Mouse (Mus musculus) embryonic facial prominence, embryonic 15.5 days (tissue): ENCODE data around the gene Bpifb1. TPM values are rescaled to one million over a fixed set of nuclear protein-coding genes. Genes with fewer than 3 reads are reported as not detected.
"Not testable (repeated sequence)": the region's sequence is repeated elsewhere in the genome, so short reads cannot be mapped to it uniquely, and the experiment has no call there.

ENCODE experiments used
- ATAC-seq: fragments of 200-750 bp; cut with Nextera tagmentation; 2 replicates; pipeline ENCODE4 v1.8.0; 2017; ENCODE audit warnings: low read depth, moderate TSS enrichment; ENCODE audit not compliant: insufficient number of reproducible peaks, low FRiP score, low TSS enrichment
- H3K27ac ChIP-seq: fragments of 300-500 bp; sonication (generic); replicated peaks from 2 replicates; pipeline ENCODE4 v1.5.1; 2015; ENCODE audit warnings: mild to moderate bottlenecking, inconsistent platforms
- H3K27me3 ChIP-seq: fragments of 300-500 bp; sonication (generic); 2 replicates; pipeline ENCODE4 v1.6.1; 2015; ENCODE audit warnings: inconsistent platforms
- H3K36me3 ChIP-seq: fragments of 300-500 bp; sonication (generic); 2 replicates; pipeline ENCODE4 v1.6.1; 2015; ENCODE audit warnings: mild to moderate bottlenecking, inconsistent platforms
- H3K4me1 ChIP-seq: fragments of 300-500 bp; sonication (generic); 2 replicates; pipeline ENCODE4 v1.6.1; 2015; ENCODE audit warnings: inconsistent platforms
- H3K4me2 ChIP-seq: fragments of 300-500 bp; sonication (generic); replicated peaks from 2 replicates; pipeline ENCODE4 v1.6.1; 2015; ENCODE audit warnings: mild to moderate bottlenecking, inconsistent platforms
- H3K4me3 ChIP-seq: fragments of 300-500 bp; sonication (generic); replicated peaks from 2 replicates; pipeline ENCODE4 v1.5.1; 2015; ENCODE audit warnings: mild to moderate bottlenecking, inconsistent platforms
- H3K9ac ChIP-seq: fragments of 300-500 bp; sonication (generic); 2 replicates; pipeline ENCODE4 v1.6.1; 2015; ENCODE audit warnings: inconsistent platforms
- H3K9me3 ChIP-seq: fragments of 300-500 bp; sonication (generic); replicated peaks from 2 replicates; pipeline ENCODE4 v1.6.1; 2016; ENCODE audit warnings: inconsistent platforms
- WGBS: fragments of 180-500 bp; shearing (Covaris S2); methylation state at CpG from one replicate; pipeline ENCODE4 v1.1.7; 2015; 5-methylcytosine and 5-hydroxymethylcytosine counted together
- polyA plus RNA-seq: library from polyadenylated mRNA; unstranded; fragments of >200 nt; fragmentation: Nextera tagmentation; extraction: Ambion mirVana; gene quantifications from 2 replicates; pipeline ENCODE4 v1.2.1, GENCODE M21; 2015

Gene Bpifb1
- 0.18 and 0.43 TPM in 2 replicates for polyA plus RNA-seq

GRCm38 (mm10) chr2:154190546-154191258 is at the start of gene Bpifb1:
TSS of gene Bpifb1 (plus strand) at chr2:154190818.
- Histone ChIP-seq H3K4me3 (no peak within 1 kb of the TSS), H3K27me3 (no peaks in the 10 kb centered on the region), H3K4me2 (no peak within 1 kb of the TSS), H3K9me3 (no peaks in the 10 kb centered on the region), H3K9ac (no peak within 1 kb of the TSS), H3K4me1 (no peaks in the 10 kb centered on the region), H3K36me3 (no peaks in the 10 kb centered on the region), H3K27ac (no peak within 1 kb of the TSS)
- no peak for ATAC-seq
- WGBS, result 82% methylated on average over 11 of the region's 11 CpGs

GRCm38 (mm10) chr2:154142580-154142979 is 48.0 kb upstream of the Bpifb1 start, which contains the start of gene Bpifa1:
TSS of gene Bpifa1 (plus strand) at chr2:154142880.
- Histone ChIP-seq H3K4me2 (no peak within 1 kb of the TSS), H3K4me3 (no peak within 1 kb of the TSS), H3K9ac (no peak within 1 kb of the TSS), H3K36me3 (no peaks in the 10 kb centered on the region), H3K9me3 (no peaks in the 10 kb centered on the region), H3K4me1 (no peaks in the 10 kb centered on the region), H3K27ac (no peak within 1 kb of the TSS), H3K27me3 (no peaks in the 10 kb centered on the region)
- 79% methylated on average over 4 of the region's 4 CpGs for WGBS
- ATAC-seq, result no peak

DNA sequence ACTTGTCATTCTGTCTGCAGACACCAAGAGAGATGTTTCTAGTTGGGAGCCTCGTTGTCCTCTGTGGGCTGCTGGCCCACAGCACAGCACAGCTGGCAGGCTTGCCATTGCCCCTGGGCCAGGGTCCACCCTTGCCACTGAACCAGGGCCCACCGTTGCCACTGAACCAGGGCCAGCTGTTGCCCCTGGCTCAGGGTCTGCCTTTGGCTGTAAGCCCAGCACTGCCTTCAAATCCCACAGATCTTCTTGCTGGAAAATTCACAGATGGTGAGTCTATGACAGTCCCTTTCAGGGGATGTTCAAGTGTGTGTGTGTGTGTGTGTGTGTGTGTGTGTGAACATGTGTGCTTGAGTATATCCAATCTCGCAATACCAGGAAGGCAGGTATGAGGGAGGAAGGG is 46.9 kb upstream of the Bpifb1 start:
- Histone ChIP-seq H3K36me3 (no peaks in the 10 kb centered on the region), H3K9me3 (no peaks in the 10 kb centered on the region), H3K4me2 (no peak overlapping the region), H3K4me3 (no peak overlapping the region), H3K4me1 (no peaks in the 10 kb centered on the region), H3K9ac (no peak overlapping the region), H3K27me3 (no peaks in the 10 kb centered on the region), H3K27ac (no peak overlapping the region)
- no peak for ATAC-seq
- 72% methylated on average over 3 of the region's 3 CpGs for WGBS

GRCm38 (mm10) chr2:154147496-154147895 is 43.1 kb upstream of the Bpifb1 start:
- WGBS, result 79% methylated on average over 4 of the region's 4 CpGs
- Histone ChIP-seq H3K4me3 (no peak overlapping the region), H3K4me1 (no peaks in the 10 kb centered on the region), H3K27ac (no peak overlapping the region), H3K27me3 (no peaks in the 10 kb centered on the region), H3K36me3 (no peaks in the 10 kb centered on the region), H3K9me3 (no peaks in the 10 kb centered on the region), H3K4me2 (no peak overlapping the region), H3K9ac (no peak overlapping the region)
- ATAC-seq, result no peak

- Histone ChIP-seq H3K36me3 (no peaks in the 10 kb centered on the region), H3K27ac (no peak overlapping the region), H3K4me2 (no peak overlapping the region), H3K4me3 (no peak overlapping the region), H3K27me3 (no peaks in the 10 kb centered on the region), H3K9ac (no peak overlapping the region), H3K4me1 (no peaks in the 10 kb centered on the region), H3K9me3 (no peaks in the 10 kb centered on the region)
- 25% methylated on average over 3 of the region's 3 CpGs for WGBS
- ATAC-seq, result no peak
Observed at GRCm38 (mm10) chr2:154158433-154158832, 32.2 kb upstream of the Bpifb1 start.

- H3K27me3 ChIP-seq, result no peaks in the 10 kb centered on the region
- WGBS, result 78% methylated on average over 8 of the region's 8 CpGs
- H3K36me3 ChIP-seq, result no peaks in the 10 kb centered on the region
- no peak within 1 kb of the TSS for H3K9ac ChIP-seq
- H3K4me2 ChIP-seq, result no peak within 1 kb of the TSS
- no peaks in the 10 kb centered on the region for H3K9me3 ChIP-seq
- no peak for ATAC-seq
- no peak within 1 kb of the TSS for H3K27ac ChIP-seq
- no peaks in the 10 kb centered on the region for H3K4me1 ChIP-seq
- no peak within 1 kb of the TSS for H3K4me3 ChIP-seq
Observed at GRCm38 (mm10) chr2:154162307-154162706, 28.3 kb upstream of the Bpifb1 start, which contains the start of gene Bpifa5. TSS of gene Bpifa5 (plus strand) at chr2:154162607.

DNA sequence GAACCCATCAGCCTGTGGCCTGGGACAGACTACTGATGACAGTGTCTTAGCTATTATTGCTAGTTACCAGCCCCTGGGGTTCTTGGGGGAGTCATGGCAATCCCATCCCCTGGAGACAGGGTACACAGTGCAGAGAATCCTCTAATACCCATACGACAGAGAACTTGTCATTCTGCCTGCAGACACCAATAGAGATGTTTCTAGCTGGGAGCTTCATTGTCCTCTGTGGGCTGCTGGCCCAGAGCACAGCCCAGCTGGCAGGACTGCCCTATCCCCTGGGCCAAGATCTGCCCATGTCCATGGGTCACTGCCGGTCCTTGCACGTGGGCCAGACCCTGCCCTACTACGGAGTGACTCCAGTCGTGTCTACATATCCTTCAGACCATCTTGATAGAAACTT is 27.3 kb upstream of the Bpifb1 start:
- 85% methylated on average over 5 of the region's 5 CpGs for WGBS
- Histone ChIP-seq H3K4me2 (no peak overlapping the region), H3K4me1 (no peaks in the 10 kb centered on the region), H3K9me3 (no peaks in the 10 kb centered on the region), H3K9ac (no peak overlapping the region), H3K4me3 (no peak overlapping the region), H3K36me3 (no peaks in the 10 kb centered on the region), H3K27me3 (no peaks in the 10 kb centered on the region), H3K27ac (no peak overlapping the region)
- ATAC-seq, result no peak

DNA sequence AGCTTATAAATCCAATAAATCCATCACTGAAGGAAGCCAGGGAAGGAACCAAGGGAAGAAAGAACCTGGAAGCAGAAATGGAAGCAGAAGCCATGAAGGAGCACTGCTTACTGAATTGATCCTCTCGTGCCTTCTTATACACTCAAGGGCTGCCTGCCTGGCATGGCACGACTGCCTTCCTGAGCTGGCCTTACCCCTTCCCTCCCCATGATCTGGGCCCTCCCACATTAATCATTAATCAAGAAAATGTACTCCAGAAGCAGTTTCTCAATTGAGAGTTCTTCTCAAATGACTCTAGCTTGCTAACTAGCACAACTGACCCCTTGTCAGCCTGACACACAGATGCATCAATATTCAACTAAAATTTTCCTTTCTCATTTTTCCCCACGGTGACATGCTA is 21.4 kb upstream of the Bpifb1 start:
- Histone ChIP-seq H3K9ac (no peak overlapping the region), H3K9me3 (no peaks in the 10 kb centered on the region), H3K27ac (no peak overlapping the region), H3K36me3 (no peaks in the 10 kb centered on the region), H3K4me3 (no peak overlapping the region), H3K4me1 (no peaks in the 10 kb centered on the region), H3K27me3 (no peaks in the 10 kb centered on the region), H3K4me2 (no peak overlapping the region)
- 71% methylated on average over 3 of the region's 3 CpGs for WGBS
- no peak for ATAC-seq

GRCm38 (mm10) chr2:154171621-154172020 is 19.0 kb upstream of the Bpifb1 start:
- Histone ChIP-seq H3K9ac (no peak overlapping the region), H3K36me3 (no peaks in the 10 kb centered on the region), H3K4me2 (no peak overlapping the region), H3K4me1 (no peaks in the 10 kb centered on the region), H3K4me3 (no peak overlapping the region), H3K9me3 (no peaks in the 10 kb centered on the region), H3K27me3 (no peaks in the 10 kb centered on the region), H3K27ac (no peak overlapping the region)
- ATAC-seq, result no peak
- 75% methylated on average over 6 of the region's 6 CpGs for WGBS

GRCm38 (mm10) chr2:154173313-154173712 is 17.3 kb upstream of the Bpifb1 start:
- no peaks in the 10 kb centered on the region for H3K9me3 ChIP-seq

GRCm38 (mm10) chr2:154181900-154182299 is 8.7 kb upstream of the Bpifb1 start:
- H3K4me2 ChIP-seq, H3K9me3 ChIP-seq, H3K9ac ChIP-seq, H3K36me3 ChIP-seq, ATAC-seq, H3K27ac ChIP-seq, H3K4me1 ChIP-seq, H3K4me3 ChIP-seq, H3K27me3 ChIP-seq: not testable (repeated sequence)
- WGBS, result 83% methylated on average over 7 of the region's 7 CpGs

More at GRCm38 (mm10) chr2:154173313-154173712, 17.3 kb upstream of the Bpifb1 start:
- no peak overlapping the region for H3K4me3 ChIP-seq
- H3K4me1 ChIP-seq, result no peaks in the 10 kb centered on the region
- whole genome bisulfite sequencing, result 29% methylated on average over 1 of the region's 1 CpGs
- ATAC-seq, result no peak
- no peaks in the 10 kb centered on the region for H3K27me3 ChIP-seq
- no peak overlapping the region for H3K9ac ChIP-seq
- H3K36me3 ChIP-seq, result no peaks in the 10 kb centered on the region
- no peak overlapping the region for H3K4me2 ChIP-seq
- H3K27ac ChIP-seq, result no peak overlapping the region

DNA sequence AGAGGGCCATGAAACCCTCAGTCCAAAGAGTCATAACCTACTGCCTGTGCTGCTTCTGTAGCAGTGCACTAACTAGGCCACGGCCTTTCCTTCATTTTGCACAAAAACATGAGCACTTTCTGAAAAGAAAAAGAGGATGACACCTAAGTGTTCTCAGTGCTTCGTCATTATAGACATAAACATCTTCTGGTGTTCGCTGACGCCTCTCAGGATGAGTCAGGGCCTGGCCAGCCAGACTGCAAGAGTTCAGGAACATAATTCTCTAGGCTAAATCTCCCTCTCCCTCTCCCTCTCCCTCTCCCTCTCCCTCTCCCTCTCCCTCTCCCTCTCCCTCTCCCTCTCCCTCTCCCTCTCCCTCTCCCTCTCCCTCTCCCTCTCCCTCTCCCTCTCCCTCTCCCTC is 7.6 kb upstream of the Bpifb1 start:
- not testable (repeated sequence) for H3K4me3 ChIP-seq, H3K4me1 ChIP-seq, ATAC-seq, H3K4me2 ChIP-seq, H3K27me3 ChIP-seq, H3K36me3 ChIP-seq, H3K9me3 ChIP-seq, H3K9ac ChIP-seq, H3K27ac ChIP-seq
- WGBS, result 69% methylated on average over 4 of the region's 4 CpGs
